Mouse (Mus musculus) brain, embryonic 14.5 days (tissue): ENCODE measurements around the gene Emp1. TPM values are rescaled to one million over a fixed set of nuclear protein-coding genes. Genes with fewer than 3 reads are reported as not detected.

Source experiments
- DNase-seq: peaks from one replicate; pipeline ENCODE4 v3.0.0-alpha.2; 2011; ENCODE audit warnings: low read depth
- CTCF ChIP-seq: fragments of 200-500 bp; IDR thresholded peaks from 2 replicates; pipeline ENCODE4 v1.5.1; 2012; ENCODE audit warnings: inconsistent platforms, mild to moderate bottlenecking, moderate library complexity, borderline replicate concordance; ENCODE audit not compliant: insufficient read depth, insufficient read length; ENCODE audit errors: extremely low read depth
- POLR2A ChIP-seq: fragments of 200-500 bp; IDR thresholded peaks from 2 replicates; pipeline ENCODE4 v1.6.1; 2012; ENCODE audit warnings: mild to moderate bottlenecking, inconsistent platforms, borderline replicate concordance; ENCODE audit not compliant: poor library complexity, insufficient read depth, insufficient read length, severe bottlenecking; ENCODE audit errors: extremely low read depth
- polyA plus RNA-seq: library from polyadenylated mRNA; depleted of rRNA; stranded (reverse); fragments of >200 nt; gene quantifications from 2 replicates; pipeline ENCODE4 v1.2.3, GENCODE M21; 2012; rRNA removed

The Emp1 gene
- 27.0 and 43.6 TPM in 2 replicates for polyA plus RNA-seq

DNA sequence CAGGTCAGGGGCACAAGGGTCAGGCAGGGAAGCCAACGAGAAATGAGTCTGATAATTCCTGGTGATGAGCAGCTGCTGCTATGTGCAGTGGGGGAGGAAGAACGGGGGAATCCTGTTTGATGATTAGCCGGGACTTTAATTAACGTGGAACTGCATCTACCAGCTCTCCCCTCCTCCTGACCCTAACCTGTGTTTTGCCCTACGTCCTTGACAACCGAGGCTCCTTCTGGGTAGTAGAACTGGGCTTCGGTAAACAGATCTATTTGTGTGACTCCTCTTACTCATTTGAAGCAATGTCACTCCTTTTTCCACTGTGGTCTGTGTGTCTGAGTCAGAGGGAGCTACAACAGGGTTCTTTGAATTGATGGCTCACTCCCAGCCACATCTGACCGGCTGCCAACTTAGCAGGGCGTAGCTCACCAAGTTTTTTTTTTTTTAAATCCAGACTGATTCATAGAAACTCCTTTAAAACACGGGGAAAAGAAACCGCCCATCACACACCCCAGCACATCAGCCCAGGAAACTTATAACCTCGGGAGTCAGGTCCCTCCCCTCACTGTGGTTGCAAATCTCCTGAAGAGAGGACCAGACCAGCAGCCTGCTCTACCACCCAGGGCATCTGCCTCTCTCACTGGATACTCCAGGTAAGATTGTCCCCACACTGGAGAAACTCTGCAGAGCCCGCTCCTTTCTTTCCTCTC lies at the start of gene Emp1:
Emp1 (plus strand) TSS at position 87 of the 701 bp plus-strand sequence.
- peak; percentile 82 for DNase-seq

DNA sequence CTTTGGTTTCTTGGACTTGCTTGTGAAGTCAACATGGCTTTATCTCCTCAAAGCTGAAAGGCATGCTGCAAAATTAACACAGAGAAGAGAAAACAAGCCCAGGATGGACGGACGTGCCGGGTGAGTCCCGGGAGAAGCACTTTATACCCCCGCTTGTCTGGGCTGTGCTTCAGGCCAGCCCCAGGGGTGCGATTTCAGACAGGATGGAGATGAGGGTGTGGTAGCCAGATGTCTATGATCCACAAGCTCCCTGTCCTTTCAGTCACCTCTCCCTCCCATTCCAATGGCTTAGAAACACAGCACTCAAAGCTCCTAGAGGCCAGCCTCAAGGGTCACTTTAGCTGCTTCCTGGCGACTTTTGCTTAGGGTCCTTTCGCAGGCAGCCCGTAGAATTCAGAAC lies 48.4 kb upstream of the Emp1 start:
- no peak for DNase-seq
- no peak for TF ChIP-seq POLR2A
- TF ChIP-seq CTCF = no peak

More for the DNA sequence above, at the start of gene Emp1:
- TF ChIP-seq POLR2A = no peak
- TF ChIP-seq CTCF = no peak

DNA sequence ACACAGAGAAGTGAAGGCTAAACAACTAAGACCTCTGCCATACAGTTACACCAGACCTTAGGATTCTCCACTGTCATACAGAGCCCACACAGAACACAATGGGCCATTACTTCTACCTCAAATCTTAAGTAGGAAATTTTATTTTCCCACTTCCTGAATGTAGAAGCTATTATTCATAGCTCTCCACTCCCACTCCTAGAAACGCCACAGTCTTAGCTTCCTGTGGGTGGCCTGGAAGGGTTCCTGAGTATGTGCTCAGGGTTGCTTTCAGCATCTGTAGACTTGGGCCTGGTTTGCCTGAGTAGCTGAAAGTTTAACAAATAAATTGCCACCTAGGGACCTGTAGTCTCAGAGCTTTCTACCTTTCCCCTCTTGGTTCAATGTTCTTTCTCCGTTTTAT lies 46.2 kb upstream of the Emp1 start:
- DNase-seq = no peak

DNA sequence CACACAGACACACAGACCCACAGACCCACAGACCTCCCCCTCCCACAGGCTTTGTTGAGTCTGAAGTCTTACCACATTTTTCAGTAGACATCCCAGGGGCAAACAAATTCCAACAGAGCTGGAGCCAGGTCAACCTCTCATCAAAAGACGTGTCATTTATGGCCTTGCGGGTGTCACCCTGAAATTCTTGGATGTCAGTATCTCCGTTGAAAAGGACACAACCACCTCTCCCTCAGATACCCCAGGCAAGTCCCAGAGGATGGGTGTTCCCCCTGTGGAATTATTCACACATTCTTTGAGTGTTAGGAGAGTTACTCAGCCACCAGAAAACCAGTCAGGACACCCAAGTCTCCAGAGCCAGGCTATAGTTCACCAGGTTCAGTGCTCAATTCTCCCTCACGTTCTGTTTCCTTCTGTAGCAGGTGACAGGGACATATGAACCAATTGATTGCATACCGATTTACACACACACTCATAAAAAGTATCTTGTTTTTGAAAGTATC lies 42.9 kb upstream of the Emp1 start:
- TF ChIP-seq CTCF (no peak), POLR2A (no peak)
- DNase-seq = no peak

More for the DNA sequence above, 46.2 kb upstream of the Emp1 start:
- no peak for TF ChIP-seq POLR2A
- no peak for TF ChIP-seq CTCF

DNA sequence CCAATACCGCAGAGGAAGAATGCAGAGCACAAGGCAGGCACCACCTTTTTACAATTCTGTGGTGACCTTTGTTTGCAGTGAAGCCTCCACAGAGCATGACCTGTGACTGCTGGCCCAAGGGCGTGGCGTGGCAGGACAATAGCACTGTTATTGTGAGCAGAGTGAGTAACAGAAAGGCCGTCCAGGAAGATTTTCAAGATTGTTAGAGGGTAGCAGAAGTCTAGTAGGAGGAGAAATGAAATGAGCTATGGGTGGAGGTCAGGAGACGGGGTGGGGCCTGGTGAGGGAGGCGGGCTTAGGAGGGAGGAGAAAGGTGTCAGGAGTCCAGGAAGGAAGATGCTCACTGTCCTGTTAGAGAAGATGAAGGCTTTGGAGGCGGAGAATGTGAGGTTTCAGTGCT lies 39.6 kb upstream of the Emp1 start:
- no peak for DNase-seq
- TF ChIP-seq POLR2A (no peak), CTCF (no peak)

DNA sequence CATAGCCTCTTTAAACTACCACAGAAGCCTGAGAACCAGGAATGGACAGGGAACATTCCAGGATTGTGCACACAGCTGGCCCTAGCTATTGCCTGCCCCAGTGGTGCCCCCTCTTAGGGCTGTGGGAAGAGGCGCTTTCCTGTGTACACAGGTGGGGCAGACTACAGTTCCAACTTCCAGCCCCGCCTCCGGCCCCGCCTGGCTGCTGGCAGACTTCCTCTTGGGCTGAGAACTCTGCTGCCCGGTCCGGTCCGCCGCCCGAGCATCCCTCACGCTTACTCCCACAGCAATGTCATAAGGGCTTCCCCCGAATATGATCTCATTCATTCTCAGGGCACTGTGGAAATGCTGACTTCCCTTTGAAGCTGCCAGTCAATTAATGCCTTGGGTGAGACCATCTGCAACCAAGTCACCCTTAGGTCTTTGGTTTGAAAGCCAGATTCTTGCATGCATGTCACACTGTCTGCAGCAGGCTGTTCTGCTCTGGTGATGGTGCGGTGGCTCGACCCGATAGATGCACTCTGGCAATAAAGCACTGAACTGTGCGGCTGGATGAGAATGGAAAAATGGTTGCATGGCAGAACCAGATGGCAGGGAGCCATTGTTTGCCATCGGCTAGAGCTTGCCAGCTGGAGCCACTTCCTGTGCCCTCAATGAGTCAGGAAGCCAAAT lies 38.9 kb upstream of the Emp1 start:
- DNase-seq = peak; percentile 39
- TF ChIP-seq CTCF (no peak), POLR2A (no peak)

DNA sequence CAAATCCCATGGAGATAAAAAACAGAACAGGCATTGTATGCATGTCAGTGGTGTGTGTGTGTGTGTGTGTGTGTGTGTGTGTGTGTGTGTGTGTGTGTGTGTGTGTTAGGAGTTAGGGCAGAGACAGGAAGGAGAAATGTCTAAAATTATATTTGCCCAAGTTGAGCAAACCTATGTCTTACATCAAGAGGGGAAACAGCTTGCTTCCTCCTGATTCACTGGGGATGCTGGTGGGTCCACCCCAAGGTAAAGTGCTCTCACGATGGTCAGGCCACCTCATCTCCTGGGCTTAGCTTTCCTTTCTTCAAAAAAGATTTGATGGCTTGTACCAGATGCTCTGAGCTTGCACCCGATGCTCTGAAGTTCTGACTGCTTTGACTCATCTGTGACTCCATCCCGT lies 38.2 kb upstream of the Emp1 start:
- DNase-seq = no peak
- no peak for TF ChIP-seq CTCF
- TF ChIP-seq POLR2A = no peak

DNA sequence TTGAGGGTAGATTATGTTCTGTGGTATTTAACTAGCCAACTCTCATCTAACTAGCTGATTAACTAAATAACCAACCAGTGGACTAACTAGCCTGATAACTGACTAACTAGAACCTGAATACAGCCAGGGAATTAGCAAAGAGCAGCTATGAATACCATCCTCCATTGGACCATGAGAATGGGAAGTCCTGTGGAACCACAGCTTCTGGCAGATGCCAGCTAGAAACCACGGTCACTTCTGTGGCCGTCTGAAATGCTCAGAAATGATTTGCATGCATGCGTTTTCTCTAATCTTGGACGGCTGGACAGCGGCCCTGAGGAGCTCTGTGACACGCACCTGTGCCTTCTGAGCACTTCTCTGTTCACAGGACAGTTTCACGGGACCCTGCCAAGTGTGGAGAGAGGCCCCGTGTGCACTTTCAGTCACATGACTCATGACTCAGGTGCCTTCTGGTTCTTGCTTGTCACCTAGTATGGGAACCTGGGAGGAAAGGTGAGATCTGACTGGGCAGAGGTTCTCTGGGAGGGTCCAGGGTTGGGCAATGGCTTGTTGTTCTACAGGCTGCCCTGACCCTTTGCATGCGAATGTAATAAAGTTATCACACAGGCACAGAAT lies 37.6 kb upstream of the Emp1 start:
- TF ChIP-seq POLR2A (no peak), CTCF (no peak)
- no peak for DNase-seq

DNA sequence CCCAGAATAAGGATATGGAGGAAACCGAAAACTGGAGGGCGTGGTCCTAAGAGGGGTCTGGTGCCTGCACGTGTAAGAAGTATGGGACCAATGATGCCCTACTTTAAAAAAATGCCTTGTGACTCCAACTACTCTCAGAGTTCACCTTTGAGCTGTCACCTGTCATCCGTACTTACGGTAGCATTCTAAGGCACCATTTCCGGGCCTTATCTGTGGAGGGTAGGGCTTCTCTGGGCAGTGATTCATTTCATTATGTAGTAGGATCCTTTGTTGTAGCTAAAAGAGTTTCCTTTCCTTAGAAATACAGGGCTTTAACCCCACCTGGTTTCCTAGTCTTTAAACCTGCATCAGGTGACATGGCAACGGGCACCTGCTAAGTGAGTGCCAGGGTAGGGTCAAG lies 35.5 kb upstream of the Emp1 start:
- no peak for DNase-seq
- TF ChIP-seq CTCF = no peak
- no peak for TF ChIP-seq POLR2A

DNA sequence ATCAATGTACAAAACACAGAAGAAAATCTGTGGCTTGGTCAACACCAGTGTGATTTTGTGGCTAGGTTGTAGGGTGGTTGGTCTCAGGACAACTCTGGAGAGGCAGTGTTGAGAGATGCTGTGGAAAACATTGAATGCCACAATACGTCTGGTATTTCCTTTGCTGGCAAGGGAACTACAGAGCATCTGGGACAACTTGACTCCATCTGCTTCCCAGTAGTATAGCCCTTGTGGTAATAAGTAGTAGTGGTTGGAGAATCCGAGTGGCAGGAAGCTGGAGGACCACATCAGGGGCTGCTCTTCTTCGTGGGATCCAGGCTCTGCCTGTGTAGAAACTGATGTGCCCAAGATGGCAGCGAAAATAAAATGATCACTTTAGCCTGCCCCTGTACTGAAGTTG lies 30.4 kb upstream of the Emp1 start:
- DNase-seq = peak; percentile 40
- TF ChIP-seq CTCF (no peak), POLR2A (no peak)

DNA sequence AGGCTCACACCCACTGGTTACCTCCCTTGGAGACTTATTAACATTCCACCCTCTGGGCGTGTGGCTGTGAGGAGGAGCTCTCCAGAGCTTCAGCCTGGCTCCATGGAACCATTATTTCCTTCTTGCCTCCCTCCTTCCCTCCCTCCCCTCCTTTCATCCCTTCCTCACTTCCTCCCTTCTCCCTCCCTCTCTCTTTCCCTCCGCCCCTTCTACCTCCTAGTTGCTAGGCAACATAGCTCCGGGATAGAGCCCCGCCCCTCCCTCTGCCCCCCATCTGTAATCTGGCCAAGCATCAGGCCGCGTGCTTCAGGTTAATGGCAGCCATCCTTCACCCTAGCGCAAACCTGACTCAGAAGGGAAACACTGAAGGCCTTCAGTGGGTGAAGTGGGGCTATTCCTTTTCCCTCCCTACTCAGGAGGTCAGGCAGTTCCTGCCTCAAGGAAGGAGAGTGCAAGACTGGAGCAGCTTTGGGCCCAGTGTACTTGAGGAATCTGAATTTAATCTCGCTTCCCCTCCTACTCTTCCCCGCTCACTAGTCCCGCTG lies 29.5 kb upstream of the Emp1 start:
- TF ChIP-seq CTCF (no peak), POLR2A (no peak)
- DNase-seq = peak; percentile 80
